Mouse (Mus musculus) intestine, embryonic 15.5 days (tissue): Measurements from ENCODE around the gene Flvcr2. TPM values are rescaled to one million over a fixed set of nuclear protein-coding genes. Genes with fewer than 3 reads are reported as not detected.
A peak's percentile ranks its signal among the peaks of the same experiment; 100 is the strongest.

ENCODE experiments used
- ATAC-seq: fragments of 200-750 bp; cut with Nextera tagmentation; 2 replicates; pipeline ENCODE4 v1.8.0; 2017; ENCODE audit warnings: moderate TSS enrichment, moderate library complexity
- H3K27ac ChIP-seq: fragments of 300-500 bp; sonication (generic); 2 replicates; pipeline ENCODE4 v1.5.1; 2015; ENCODE audit warnings: mild to moderate bottlenecking, inconsistent platforms
- H3K27me3 ChIP-seq: fragments of 300-500 bp; sonication (generic); replicated peaks from 2 replicates; pipeline ENCODE4 v1.6.1; 2015; ENCODE audit warnings: inconsistent platforms
- H3K36me3 ChIP-seq: fragments of 300-500 bp; sonication (generic); 2 replicates; pipeline ENCODE4 v1.6.1; 2015; ENCODE audit warnings: inconsistent platforms
- H3K4me1 ChIP-seq: fragments of 300-500 bp; sonication (generic); replicated peaks from 2 replicates; pipeline ENCODE4 v1.6.1; 2015; ENCODE audit warnings: inconsistent platforms
- H3K4me2 ChIP-seq: fragments of 300-500 bp; sonication (generic); replicated peaks from 2 replicates; pipeline ENCODE4 v1.6.1; 2015; ENCODE audit warnings: mild to moderate bottlenecking, inconsistent platforms
- H3K4me3 ChIP-seq: fragments of 300-500 bp; sonication (generic); replicated peaks from 2 replicates; pipeline ENCODE4 v1.5.1; 2015; ENCODE audit warnings: inconsistent platforms
- H3K9ac ChIP-seq: fragments of 300-500 bp; sonication (generic); 2 replicates; pipeline ENCODE4 v1.6.1; 2015; ENCODE audit warnings: inconsistent platforms
- H3K9me3 ChIP-seq: fragments of 300-500 bp; sonication (generic); 2 replicates; pipeline ENCODE4 v1.6.1; 2016; ENCODE audit warnings: inconsistent platforms
- WGBS: fragments of 180-500 bp; shearing (Covaris S2); methylation state at CpG from one replicate; pipeline ENCODE4 v1.1.7; 2015; 5-methylcytosine and 5-hydroxymethylcytosine counted together
- polyA plus RNA-seq: library from polyadenylated mRNA; unstranded; fragments of >200 nt; fragmentation: Nextera tagmentation; extraction: Ambion mirVana; gene quantifications from 2 replicates; pipeline ENCODE4 v1.2.1, GENCODE M21; 2015

Flvcr2 gene
- polyA plus RNA-seq, 1 experiment from 2014 or later: 2.4 TPM

DNA sequence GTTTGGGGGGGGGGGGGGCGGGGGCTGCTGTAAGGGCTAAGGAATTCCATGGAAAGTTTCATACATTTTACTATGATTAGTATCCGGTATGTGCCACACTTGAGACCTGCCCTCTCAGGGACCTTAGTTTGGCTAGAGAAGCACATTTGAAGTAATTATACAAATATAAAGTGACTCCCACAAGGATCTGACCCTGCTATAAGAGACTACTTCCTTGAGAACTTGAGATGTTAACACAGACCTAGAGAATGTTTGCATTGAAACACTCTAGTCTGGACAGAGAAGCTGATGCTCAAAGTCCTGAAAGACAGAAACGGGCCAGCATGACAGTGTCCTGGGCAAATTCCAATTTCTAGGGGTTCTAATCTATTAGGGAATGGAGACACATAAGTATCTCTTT is 32.6 kb downstream of the Flvcr2 start:
- no peak overlapping the region for H3K4me3 ChIP-seq
- no peaks in the 10 kb centered on the region for H3K36me3 ChIP-seq
- H3K9me3 ChIP-seq: no peaks in the 10 kb centered on the region
- H3K27ac ChIP-seq: no peak overlapping the region
- H3K4me2 ChIP-seq: no peak overlapping the region
- ATAC-seq: no peak
- no peaks in the 10 kb centered on the region for H3K27me3 ChIP-seq
- no peak overlapping the region for H3K9ac ChIP-seq
- WGBS: 48% methylated on average over 3 of the region's 3 CpGs
- H3K4me1 ChIP-seq: no peaks in the 10 kb centered on the region

GRCm38 (mm10) chr12:85779707-85780106 is 33.4 kb downstream of the Flvcr2 start:
- no peak for ATAC-seq
- no peak overlapping the region for H3K27ac ChIP-seq
- no peaks in the 10 kb centered on the region for H3K27me3 ChIP-seq
- no peaks in the 10 kb centered on the region for H3K36me3 ChIP-seq
- no peak overlapping the region for H3K4me3 ChIP-seq
- 91% methylated on average over 5 of the region's 5 CpGs for WGBS
- no peaks in the 10 kb centered on the region for H3K9me3 ChIP-seq
- no peak overlapping the region for H3K9ac ChIP-seq
- no peaks in the 10 kb centered on the region for H3K4me1 ChIP-seq
- no peak overlapping the region for H3K4me2 ChIP-seq

GRCm38 (mm10) chr12:85781606-85782005 is 35.3 kb downstream of the Flvcr2 start:
- Histone ChIP-seq H3K9ac (no peak overlapping the region), H3K36me3 (no peaks in the 10 kb centered on the region), H3K4me1 (0 out of 2 replicates have a peak, but pooled peaks cover 3% of the 10 kb centered on the region), H3K9me3 (no peaks in the 10 kb centered on the region), H3K27me3 (no peaks in the 10 kb centered on the region), H3K4me3 (no peak overlapping the region), H3K27ac (no peak overlapping the region), H3K4me2 (no peak overlapping the region)
- no peak for ATAC-seq
- 83% methylated on average over 3 of the region's 3 CpGs for WGBS

- Histone ChIP-seq H3K4me1 (0 out of 2 replicates have a peak, but pooled peaks cover 3% of the 10 kb centered on the region), H3K9ac (no peak overlapping the region), H3K4me3 (no peak overlapping the region), H3K9me3 (no peaks in the 10 kb centered on the region), H3K36me3 (no peaks in the 10 kb centered on the region), H3K27me3 (no peaks in the 10 kb centered on the region), H3K4me2 (peak overlapping the region; percentile 1; the same call in 1 of the 2 replicates), H3K27ac (0 out of 2 replicates have a peak overlapping the region, but pooled peaks have one; percentile 20)
- WGBS: 54% methylated on average over 19 of the region's 19 CpGs
- ATAC-seq: peak; percentile 90
Observed at GRCm38 (mm10) chr12:85784916-85785815, 38.8 kb downstream of the Flvcr2 start.

GRCm38 (mm10) chr12:85792158-85792557 is 45.8 kb downstream of the Flvcr2 start:
- Histone ChIP-seq H3K36me3 (no peaks in the 10 kb centered on the region), H3K4me1 (no peaks in the 10 kb centered on the region), H3K27ac (no peak overlapping the region), H3K27me3 (no peaks in the 10 kb centered on the region), H3K4me3 (no peak overlapping the region), H3K4me2 (no peak overlapping the region), H3K9ac (no peak overlapping the region), H3K9me3 (no peaks in the 10 kb centered on the region)
- WGBS: 87% methylated on average over 4 of the region's 4 CpGs
- no peak for ATAC-seq

DNA sequence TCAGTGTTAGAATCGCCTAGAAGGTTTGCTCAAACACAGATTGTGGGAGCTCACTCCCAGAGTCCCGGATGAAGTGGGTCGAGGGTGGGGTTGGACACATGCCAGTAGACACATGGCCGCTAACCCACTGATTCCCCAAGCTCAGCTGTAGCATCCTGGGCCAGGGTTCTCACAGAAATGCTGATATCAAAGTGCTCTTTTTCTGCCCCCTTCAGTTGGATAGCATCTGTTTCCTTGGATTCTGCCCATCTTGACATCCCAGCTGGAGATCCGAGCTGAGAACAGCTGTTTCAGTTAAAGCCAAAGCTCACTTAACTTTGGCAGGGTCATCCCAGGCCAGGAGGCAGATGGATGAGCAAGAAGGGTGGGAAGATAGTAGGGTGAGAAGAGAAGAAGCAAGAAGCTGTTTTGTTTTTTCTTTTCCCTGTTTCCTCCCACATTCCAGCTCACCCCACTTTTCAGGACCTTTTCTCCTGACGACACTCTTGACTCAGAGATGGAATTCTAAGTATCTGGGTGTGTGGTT is 46.5 kb downstream of the Flvcr2 start:
- Histone ChIP-seq H3K36me3 (no peaks in the 10 kb centered on the region), H3K4me3 (no peak overlapping the region), H3K4me2 (no peak overlapping the region), H3K27ac (no peak overlapping the region), H3K4me1 (no peaks in the 10 kb centered on the region), H3K27me3 (no peaks in the 10 kb centered on the region), H3K9ac (no peak overlapping the region), H3K9me3 (no peaks in the 10 kb centered on the region)
- peak; percentile 62 for ATAC-seq
- WGBS: 42% methylated on average over 6 of the region's 6 CpGs

DNA sequence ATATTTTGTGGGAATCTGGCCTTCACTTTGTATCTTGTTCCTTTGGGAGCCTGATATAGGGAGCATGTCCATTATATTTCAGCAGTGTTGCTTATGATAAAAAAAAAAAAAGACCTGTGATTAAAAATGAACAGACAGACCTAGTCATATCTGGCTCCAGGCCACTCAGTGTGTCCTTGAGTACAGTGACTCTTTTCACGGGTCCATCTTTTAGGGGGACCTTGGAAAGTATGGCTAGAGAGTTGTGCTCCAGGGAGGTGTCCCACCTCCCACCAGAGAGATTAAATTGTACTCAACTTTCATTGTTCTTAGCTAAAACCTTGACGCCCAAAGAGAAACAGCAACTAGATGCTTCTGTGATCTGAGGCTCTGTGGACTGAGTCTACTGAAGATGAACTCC is 47.8 kb downstream of the Flvcr2 start:
- H3K9ac ChIP-seq: no peak overlapping the region
- WGBS: 79% methylated on average over 2 of the region's 2 CpGs
- ATAC-seq: no peak

GRCm38 (mm10) chr12:85795551-85795950 is 49.2 kb downstream of the Flvcr2 start:
- Histone ChIP-seq H3K4me2 (no peak overlapping the region), H3K4me1 (no peaks in the 10 kb centered on the region), H3K9ac (no peak overlapping the region), H3K27me3 (no peaks in the 10 kb centered on the region), H3K9me3 (no peaks in the 10 kb centered on the region), H3K4me3 (no peak overlapping the region), H3K27ac (no peak overlapping the region), H3K36me3 (no peaks in the 10 kb centered on the region)
- WGBS: 83% methylated on average over 1 of the region's 1 CpGs
- no peak for ATAC-seq

More for the DNA sequence above, 47.8 kb downstream of the Flvcr2 start:
- Histone ChIP-seq H3K9me3 (no peaks in the 10 kb centered on the region), H3K27ac (no peak overlapping the region), H3K4me3 (no peak overlapping the region), H3K4me1 (no peaks in the 10 kb centered on the region), H3K4me2 (no peak overlapping the region), H3K36me3 (no peaks in the 10 kb centered on the region), H3K27me3 (no peaks in the 10 kb centered on the region)

- 0 out of 2 replicates have a peak, but pooled peaks have one; percentile 31 for ATAC-seq
- no peak overlapping the region for H3K4me2 ChIP-seq
Observed at GRCm38 (mm10) chr12:85800031-85800430, 53.7 kb downstream of the Flvcr2 start.

GRCm38 (mm10) chr12:85809726-85810125 is 63.4 kb downstream of the Flvcr2 start:
- 0 out of 2 replicates have a peak, but pooled peaks cover 4% of the 10 kb centered on the region for H3K36me3 ChIP-seq
- 27% methylated on average over 6 of the region's 6 CpGs for WGBS
- no peaks in the 10 kb centered on the region for H3K27me3 ChIP-seq
- H3K4me3 ChIP-seq: no peak overlapping the region
- H3K4me1 ChIP-seq: no peaks in the 10 kb centered on the region
- no peak overlapping the region for H3K9ac ChIP-seq
- ATAC-seq: peak; percentile 90
- H3K9me3 ChIP-seq: no peaks in the 10 kb centered on the region
- H3K4me2 ChIP-seq: no peak overlapping the region
- H3K27ac ChIP-seq: no peak overlapping the region

More at GRCm38 (mm10) chr12:85800031-85800430, 53.7 kb downstream of the Flvcr2 start:
- Histone ChIP-seq H3K4me3 (no peak overlapping the region), H3K36me3 (no peaks in the 10 kb centered on the region), H3K9me3 (no peaks in the 10 kb centered on the region), H3K9ac (no peak overlapping the region), H3K27me3 (no peaks in the 10 kb centered on the region), H3K4me1 (no peaks in the 10 kb centered on the region), H3K27ac (no peak overlapping the region)
- 46% methylated on average over 9 of the region's 9 CpGs for WGBS

- no peak overlapping the region for H3K4me2 ChIP-seq
- no peaks in the 10 kb centered on the region for H3K9me3 ChIP-seq
- no peak overlapping the region for H3K4me3 ChIP-seq
- H3K27me3 ChIP-seq: no peaks in the 10 kb centered on the region
- 0 out of 2 replicates have a peak, but pooled peaks cover 11% of the 10 kb centered on the region for H3K36me3 ChIP-seq
- H3K27ac ChIP-seq: no peak overlapping the region
- no peak overlapping the region for H3K9ac ChIP-seq
- no peaks in the 10 kb centered on the region for H3K4me1 ChIP-seq
- ATAC-seq: no peak
Observed at GRCm38 (mm10) chr12:85810959-85811358, 64.6 kb downstream of the Flvcr2 start.

DNA sequence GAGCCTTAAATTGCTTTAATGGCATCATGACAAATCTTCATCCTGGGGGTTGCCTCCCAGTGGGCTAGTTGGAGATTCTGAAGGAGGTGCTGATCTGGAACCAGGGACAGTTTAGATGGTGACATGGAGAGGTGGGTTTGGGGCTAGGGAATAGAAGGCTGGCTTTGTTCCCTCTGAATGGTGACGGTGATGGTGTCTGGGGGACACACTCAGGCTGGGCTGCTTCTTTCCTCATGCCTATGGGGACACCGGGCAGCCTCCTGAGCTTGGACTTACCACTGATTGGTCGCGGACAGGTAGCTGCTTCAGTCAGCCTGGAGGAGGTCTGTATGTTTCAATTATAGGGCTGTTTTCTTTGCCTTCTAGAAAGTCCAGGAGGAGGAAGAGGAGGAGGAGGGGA is 65.3 kb downstream of the Flvcr2 start:
- 0 out of 2 replicates have a peak, but pooled peaks cover 16% of the 10 kb centered on the region for H3K36me3 ChIP-seq
- H3K9me3 ChIP-seq: no peaks in the 10 kb centered on the region
- H3K27me3 ChIP-seq: no peaks in the 10 kb centered on the region
- H3K9ac ChIP-seq: no peak overlapping the region
- H3K4me2 ChIP-seq: no peak overlapping the region
- ATAC-seq: no peak
- H3K4me3 ChIP-seq: no peak overlapping the region
- H3K4me1 ChIP-seq: no peaks in the 10 kb centered on the region
- WGBS: 95% methylated on average over 4 of the region's 4 CpGs
- no peak overlapping the region for H3K27ac ChIP-seq
